Mouse (Mus musculus) lung, postnatal 0 days (tissue): ENCODE data around the gene Cdc42bpa.

Experiments
- CTCF ChIP-seq: IDR thresholded peaks from 2 replicates; pipeline ENCODE4 v1.5.1; 2016; ENCODE audit warnings: antibody characterized with exemption, mild to moderate bottlenecking
- EP300 ChIP-seq: IDR thresholded peaks from 2 replicates; pipeline ENCODE4 v1.6.1; 2016; ENCODE audit warnings: antibody characterized with exemption, mild to moderate bottlenecking, control low read depth

DNA sequence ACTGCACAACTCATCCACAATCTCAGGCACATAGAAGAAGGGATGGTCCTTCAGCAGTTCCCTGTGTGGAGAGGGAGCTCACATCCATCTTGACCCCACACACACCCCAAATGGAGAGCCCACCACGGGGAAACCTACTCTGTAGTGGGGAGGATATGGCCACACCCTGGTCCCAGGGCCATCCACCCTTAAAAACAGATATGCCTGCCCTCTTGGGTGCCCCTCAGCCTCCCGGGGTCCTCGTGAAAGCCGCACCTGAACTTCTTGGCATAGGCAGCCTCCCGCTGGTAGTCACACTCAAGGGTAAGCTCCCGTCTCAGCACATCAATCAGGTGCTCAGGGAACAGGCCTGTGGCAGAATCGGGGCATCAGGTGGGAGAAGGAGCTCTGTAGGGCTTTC lies 208.9 kb downstream of the Cdc42bpa start:
- TF ChIP-seq CTCF = no peak
- no peak for TF ChIP-seq EP300
